Mouse (Mus musculus) bone marrow macrophage, adult 2 months (primary cell): ENCODE data around the gene Calhm3.

ENCODE experiments used
- CTCF ChIP-seq: IDR thresholded peaks from 2 replicates; pipeline ENCODE4 v1.5.1; 2012; ENCODE audit warnings: low read depth, mild to moderate bottlenecking, low read length, moderate library complexity
- POLR2A ChIP-seq: IDR thresholded peaks from 2 replicates; pipeline ENCODE4 v1.6.1; 2012; ENCODE audit warnings: mild to moderate bottlenecking, low read depth, low read length, borderline replicate concordance

GRCm38 (mm10) chr19:47118634-47119033 lies 38.9 kb downstream of the Calhm3 start:
- TF ChIP-seq CTCF (no peak), POLR2A (no peak)
